Mouse (Mus musculus) CD4-positive helper T cell, adult 2 months (primary cell): ENCODE measurements around the gene Sept9.

Experiments used
- DNase-seq: peaks from one replicate; pipeline ENCODE4 v3.0.0-alpha.2; 2012; ENCODE audit warnings: low read depth, missing footprints, low spot score

The Sept9 gene

GRCm38 (mm10) chr11:117175472-117175871 lies 24.0 kb upstream of the Sept9 start:
- no peak for DNase-seq

GRCm38 (mm10) chr11:117176304-117176703 lies 23.2 kb upstream of the Sept9 start:
- DNase-seq: peak; percentile 44

GRCm38 (mm10) chr11:117176900-117177299 lies 22.6 kb upstream of the Sept9 start:
- DNase-seq: no peak

GRCm38 (mm10) chr11:117177303-117177979 lies 22.0 kb upstream of the Sept9 start:
- DNase-seq: peak; percentile 72

GRCm38 (mm10) chr11:117179902-117180301 lies 19.6 kb upstream of the Sept9 start:
- DNase-seq: no peak

- no peak for DNase-seq
These were observed 16.7 kb upstream of the Sept9 start for GRCm38 (mm10) chr11:117182808-117183207.

GRCm38 (mm10) chr11:117183299-117183698 lies 16.2 kb upstream of the Sept9 start:
- no peak for DNase-seq

- no peak for DNase-seq
These were observed 15.6 kb upstream of the Sept9 start for GRCm38 (mm10) chr11:117183841-117184240.

- DNase-seq: no peak
These were observed 14.2 kb upstream of the Sept9 start for GRCm38 (mm10) chr11:117185076-117185933.

- DNase-seq: no peak
These were observed 7.9 kb upstream of the Sept9 start for GRCm38 (mm10) chr11:117191524-117191923.

- peak; percentile 12 for DNase-seq
These were observed 5.0 kb upstream of the Sept9 start for GRCm38 (mm10) chr11:117194475-117194937.

GRCm38 (mm10) chr11:117195616-117196015 lies 3.8 kb upstream of the Sept9 start:
- DNase-seq: no peak

- no peak for DNase-seq
These were observed 2.8 kb upstream of the Sept9 start for GRCm38 (mm10) chr11:117196681-117197080.

- no peak for DNase-seq
These were observed 1.3 kb upstream of the Sept9 start for GRCm38 (mm10) chr11:117198122-117198521.

- no peak for DNase-seq
These were observed 2.4 kb downstream of the Sept9 start for GRCm38 (mm10) chr11:117201846-117202245.

- DNase-seq: no peak
These were observed 5.1 kb downstream of the Sept9 start for GRCm38 (mm10) chr11:117204606-117205005.

GRCm38 (mm10) chr11:117205042-117205441 lies 5.6 kb downstream of the Sept9 start:
- no peak for DNase-seq

- DNase-seq: no peak
These were observed 6.0 kb downstream of the Sept9 start for GRCm38 (mm10) chr11:117205447-117205846.

GRCm38 (mm10) chr11:117207436-117207835 lies 8.0 kb downstream of the Sept9 start:
- DNase-seq: no peak

GRCm38 (mm10) chr11:117208151-117208673 lies 8.8 kb downstream of the Sept9 start:
- DNase-seq: no peak

- DNase-seq: no peak
These were observed 17.3 kb downstream of the Sept9 start for GRCm38 (mm10) chr11:117216713-117217112.

- no peak for DNase-seq
These were observed 18.6 kb downstream of the Sept9 start for GRCm38 (mm10) chr11:117218070-117218469.
